Mouse (Mus musculus): ENCODE measurements around the gene Slc8a1.

Gene Slc8a1

GRCm38 (mm10) chr17:81576893-81577292 lies 161.3 kb downstream of the Slc8a1 start:
- in situ Hi-C loops (cut with MboI, MseI): no loop called here

- in situ Hi-C loops (cut with MboI, MseI): no loop called here
Observed at GRCm38 (mm10) chr17:81565634-81566372, 172.4 kb downstream of the Slc8a1 start.

- in situ Hi-C loops (cut with MboI, MseI): no loop called here
Observed at GRCm38 (mm10) chr17:81554052-81554734, 184.0 kb downstream of the Slc8a1 start.

DNA sequence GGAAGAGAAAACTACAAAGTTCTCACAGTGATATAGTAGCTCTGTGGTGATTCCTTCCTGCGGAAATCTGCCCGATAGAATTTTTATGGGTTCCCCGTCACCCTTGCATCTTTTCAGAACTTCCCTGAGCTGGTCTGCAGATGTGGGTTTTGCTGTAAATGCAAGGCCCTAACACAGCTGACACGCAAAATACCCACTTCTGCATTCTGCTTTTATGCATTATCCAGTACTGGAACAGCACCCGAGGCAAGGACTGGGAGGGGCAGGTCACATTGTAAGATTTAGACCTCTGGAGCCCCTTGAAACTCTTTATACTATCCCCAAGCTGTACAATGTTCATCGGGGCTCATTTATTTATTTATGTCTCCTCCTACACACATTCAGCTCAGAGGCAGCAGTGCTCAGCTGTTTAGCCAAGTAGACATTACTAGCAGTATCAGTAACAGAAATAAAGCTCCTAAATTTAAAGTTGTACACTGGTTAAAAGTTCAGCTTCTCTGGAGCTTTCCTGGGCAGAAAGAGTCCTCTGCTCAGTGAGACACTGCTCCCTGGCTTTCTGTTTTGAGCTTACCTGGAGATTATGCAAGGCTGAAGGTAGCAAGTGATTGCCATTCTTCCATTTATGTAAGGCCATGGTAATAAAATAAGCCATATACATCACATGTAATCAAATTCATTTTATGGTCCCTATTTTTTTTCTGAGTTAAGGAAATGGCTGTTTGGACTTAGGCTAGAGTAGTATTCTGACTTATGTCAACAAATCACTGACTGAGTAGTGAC lies 186.1 kb downstream of the Slc8a1 start:
- in situ Hi-C loops (cut with MboI, MseI): no loop called here

DNA sequence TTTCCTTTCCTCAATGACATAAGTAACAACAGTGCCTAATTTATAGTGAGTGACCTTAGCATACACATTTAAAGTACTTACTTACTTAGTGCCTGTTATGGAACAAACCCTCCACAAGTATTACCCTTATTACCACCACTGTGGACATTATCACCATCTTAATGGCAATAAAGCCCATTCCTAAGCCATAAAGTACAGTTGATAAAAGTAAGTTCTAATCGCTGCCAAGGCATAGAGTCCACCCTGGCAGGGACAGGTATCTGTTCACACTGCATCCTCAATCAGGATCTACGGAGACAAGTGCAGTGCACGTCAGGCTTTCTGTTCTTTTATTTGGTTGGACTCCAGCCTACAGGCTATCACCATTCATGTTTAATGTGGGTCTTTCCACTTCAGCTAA lies 187.3 kb downstream of the Slc8a1 start:
- in situ Hi-C loops (cut with MboI, MseI): no loop called here

- in situ Hi-C loops (cut with MboI, MseI): no loop called here
Observed at GRCm38 (mm10) chr17:81548016-81548415, 190.2 kb downstream of the Slc8a1 start.

- in situ Hi-C loops (cut with MboI, MseI): no loop called here
Observed at GRCm38 (mm10) chr17:81546525-81546924, 191.7 kb downstream of the Slc8a1 start.

- in situ Hi-C loops (cut with MboI, MseI): no loop called here
Observed at GRCm38 (mm10) chr17:81546012-81546411, 192.2 kb downstream of the Slc8a1 start.

- in situ Hi-C loops (cut with MboI, MseI): no loop called here
Observed at GRCm38 (mm10) chr17:81544926-81545325, 193.3 kb downstream of the Slc8a1 start.

DNA sequence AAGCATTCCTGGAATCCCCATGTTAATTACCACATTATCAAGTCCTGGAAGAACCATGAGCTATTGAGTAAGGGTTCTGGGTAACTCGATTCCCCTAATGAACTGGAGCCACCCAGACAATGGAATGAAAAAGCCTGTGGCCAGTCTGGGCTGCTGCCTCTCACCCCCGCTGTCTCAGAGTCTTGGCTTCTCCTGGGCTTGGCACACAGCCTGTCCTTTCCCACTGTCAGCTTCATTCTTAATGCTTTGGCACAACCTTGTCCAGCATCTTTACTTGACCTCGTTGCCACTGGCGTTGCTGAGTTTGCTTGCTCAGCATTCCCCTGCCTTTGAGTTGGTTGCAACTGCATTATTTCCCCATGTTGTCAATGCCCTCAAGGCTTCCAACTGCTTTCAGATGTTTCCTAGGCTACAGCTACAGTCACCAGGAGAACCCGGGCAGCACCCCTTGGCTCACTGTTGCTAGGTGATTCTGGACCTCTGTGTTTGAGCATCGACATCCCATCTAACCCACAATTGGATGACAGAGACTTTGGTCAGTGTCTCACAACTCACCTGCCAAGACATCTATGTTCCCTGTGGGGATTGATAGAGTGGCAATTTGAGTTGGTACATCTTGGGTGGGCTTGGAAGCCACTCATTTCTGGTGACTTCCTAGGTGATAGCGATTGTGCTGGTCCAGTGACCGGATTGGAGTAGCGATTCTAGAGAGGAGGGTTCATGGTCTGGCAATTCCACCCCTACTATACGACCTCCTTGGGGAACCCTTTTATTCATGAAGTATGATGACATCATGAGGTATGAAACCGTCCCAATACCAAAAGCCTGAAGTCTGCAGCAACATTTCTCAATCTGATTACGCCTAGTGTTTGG lies 195.6 kb downstream of the Slc8a1 start:
- in situ Hi-C loops (cut with MboI, MseI): no loop called here

- in situ Hi-C loops (cut with MboI, MseI): no loop called here
Observed at GRCm38 (mm10) chr17:81538163-81539160, 199.7 kb downstream of the Slc8a1 start.

GRCm38 (mm10) chr17:81536093-81536492 lies 202.1 kb downstream of the Slc8a1 start:
- in situ Hi-C loops (cut with MboI, MseI): no loop called here

- in situ Hi-C loops (cut with MboI, MseI): no loop called here
Observed at GRCm38 (mm10) chr17:81529849-81530248, 208.3 kb downstream of the Slc8a1 start.

- in situ Hi-C loops (cut with MboI, MseI): no loop called here
Observed at GRCm38 (mm10) chr17:81528940-81529339, 209.2 kb downstream of the Slc8a1 start.

- in situ Hi-C loops (cut with MboI, MseI): no loop called here
Observed at GRCm38 (mm10) chr17:81526463-81526862, 211.7 kb downstream of the Slc8a1 start.

DNA sequence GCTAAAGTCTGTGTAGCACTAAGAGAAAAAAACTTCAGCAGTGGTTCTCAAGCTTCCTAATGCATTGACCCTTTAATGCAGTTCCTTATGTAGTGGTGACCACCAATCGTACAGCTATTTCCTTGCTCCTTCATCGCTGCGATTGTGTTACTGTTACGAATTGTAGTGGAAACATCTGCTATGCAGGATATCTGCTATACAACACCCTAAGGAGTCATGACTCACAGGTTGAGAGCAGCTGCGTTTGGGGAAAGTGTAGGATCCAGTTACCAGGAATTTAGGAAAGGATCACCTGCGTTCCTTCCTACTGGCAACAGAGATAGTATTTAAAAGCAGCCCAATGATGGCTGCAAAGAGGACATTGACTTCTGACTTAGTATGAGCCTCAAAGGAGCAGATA lies 213.4 kb downstream of the Slc8a1 start:
- in situ Hi-C loops (cut with MboI, MseI): no loop called here

- in situ Hi-C loops (cut with MboI, MseI): no loop called here
Observed at GRCm38 (mm10) chr17:81523943-81524342, 214.2 kb downstream of the Slc8a1 start.

GRCm38 (mm10) chr17:81518316-81519025 lies 219.7 kb downstream of the Slc8a1 start:
- in situ Hi-C loops (cut with MboI, MseI): no loop called here

DNA sequence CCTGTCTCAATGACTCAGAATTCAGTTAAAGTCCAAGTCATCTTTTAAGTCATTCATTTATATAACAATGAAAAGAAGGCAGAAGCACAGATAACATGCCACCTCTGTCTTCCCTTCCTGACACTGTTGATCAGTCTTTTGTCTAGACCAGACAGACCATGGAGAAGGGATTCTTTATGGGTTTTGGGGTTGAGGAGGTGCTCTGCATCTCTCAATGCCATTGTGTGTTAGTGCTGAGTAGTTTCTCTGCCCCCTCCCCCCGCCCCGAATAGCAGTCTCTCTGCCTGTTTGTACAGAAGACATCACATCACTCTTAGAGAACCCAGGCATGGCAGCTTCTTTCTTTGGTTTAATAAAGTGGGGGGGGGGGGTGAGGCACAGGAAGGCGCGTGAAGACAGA lies 222.0 kb downstream of the Slc8a1 start:
- in situ Hi-C loops (cut with MboI, MseI): no loop called here

GRCm38 (mm10) chr17:81514022-81514421 lies 224.2 kb downstream of the Slc8a1 start:
- in situ Hi-C loops (cut with MboI, MseI): no loop called here
